Mouse (Mus musculus) cortical plate, adult 2 months (tissue): ENCODE results near the gene Slc22a20. TPM values are rescaled to one million over a fixed set of nuclear protein-coding genes. Genes with fewer than 3 reads are reported as not detected.

Experiments
- H3K27ac ChIP-seq: fragments of 200-500 bp; 2 replicates; pipeline ENCODE4 v1.5.1; 2012; ENCODE audit warnings: low read length, control low read depth, inconsistent platforms; ENCODE audit not compliant: insufficient read depth
- H3K4me1 ChIP-seq: fragments of 200-500 bp; 2 replicates; pipeline ENCODE4 v1.6.1; 2011; ENCODE audit warnings: low read length; ENCODE audit not compliant: control insufficient read depth, insufficient read depth
- H3K4me3 ChIP-seq: fragments of 200-500 bp; 2 replicates; pipeline ENCODE4 v1.5.1; 2011; ENCODE audit warnings: mild to moderate bottlenecking, low read length, control low read depth; ENCODE audit not compliant: insufficient read depth
- CTCF ChIP-seq: fragments of 200-500 bp; IDR thresholded peaks from 2 replicates; pipeline ENCODE4 v1.5.1; 2011; ENCODE audit warnings: mild to moderate bottlenecking, control low read depth, low read length; ENCODE audit not compliant: insufficient read depth; ENCODE audit errors: extremely low read depth
- POLR2A ChIP-seq: fragments of 200-500 bp; IDR thresholded peaks from 2 replicates; pipeline ENCODE4 v1.6.1; 2011; ENCODE audit warnings: mild to moderate bottlenecking, low read length, control low read depth; ENCODE audit not compliant: insufficient read depth; ENCODE audit errors: extremely low read depth
- polyA plus RNA-seq: library from polyadenylated mRNA; depleted of rRNA; stranded (reverse); fragments of >200 nt; gene quantifications from 2 replicates; pipeline ENCODE4 v1.2.3, GENCODE M21; 2012; rRNA removed

The Slc22a20 gene
- polyA plus RNA-seq, 1 experiment, result not detected

- TF ChIP-seq POLR2A, result no peak
- no peak for TF ChIP-seq CTCF
- Histone ChIP-seq H3K4me1 (peaks cover 2% of the 10 kb centered on the region; the same call in 1 of the 2 replicates), H3K27ac (no peak overlapping the region), H3K4me3 (no peak overlapping the region)
These were observed 64.2 kb downstream of the Slc22a20 start for GRCm38 (mm10) chr19:5921715-5922114.

Other genes with a start within 250 kb of the Slc22a20 start
- gene Ltbp3, start 245.2 kb downstream of the Slc22a20 start, polyA plus RNA-seq, result 54.2 and 54.9 TPM in 2 replicates
- gene Scyl1, start 214.7 kb downstream of the Slc22a20 start, polyA plus RNA-seq, result 120 and 124 TPM in 2 replicates
- gene Frmd8, start 110.9 kb downstream of the Slc22a20 start, polyA plus RNA-seq, result 17.1 and 22.1 TPM in 2 replicates
- gene Slc25a45, start 108.3 kb downstream of the Slc22a20 start, polyA plus RNA-seq, result 6.6 and 7.4 TPM in 2 replicates
- gene Tigd3, start 92.0 kb downstream of the Slc22a20 start, polyA plus RNA-seq, result 3.6 and 4.0 TPM in 2 replicates
- 96.2 and 99.0 TPM in 2 replicates for gene Dpf2, start 73.1 kb downstream of the Slc22a20 start, polyA plus RNA-seq
- gene Cdc42ep2, start 61.3 kb downstream of the Slc22a20 start, polyA plus RNA-seq, result 12.6 and 16.4 TPM in 2 replicates
- 11.7 and 12.9 TPM in 2 replicates for gene Pola2, start 21.9 kb downstream of the Slc22a20 start, polyA plus RNA-seq
- 18.5 and 20.1 TPM in 2 replicates for gene Capn1, start 29.8 kb upstream of the Slc22a20 start, polyA plus RNA-seq
- gene Syvn1, start 60.4 kb upstream of the Slc22a20 start, polyA plus RNA-seq, result 25.4 and 27.5 TPM in 2 replicates
- 41.4 and 44.4 TPM in 2 replicates for gene Mrpl49, start 71.6 kb upstream of the Slc22a20 start, polyA plus RNA-seq
- gene Fau, start 71.7 kb upstream of the Slc22a20 start, polyA plus RNA-seq, result 920 and 922 TPM in 2 replicates
- gene Znhit2, start 75.0 kb upstream of the Slc22a20 start, polyA plus RNA-seq, result 58.0 and 58.9 TPM in 2 replicates
- 59.3 and 60.1 TPM in 2 replicates for gene Tm7sf2, start 82.2 kb upstream of the Slc22a20 start, polyA plus RNA-seq
- gene Vps51, start 91.1 kb upstream of the Slc22a20 start, polyA plus RNA-seq, result 97.2 and 98.2 TPM in 2 replicates
- not detected in 2 replicates for gene Tmem262, start 93.9 kb upstream of the Slc22a20 start, polyA plus RNA-seq
- gene Gm28374, start 96.1 kb upstream of the Slc22a20 start, polyA plus RNA-seq, result 0.67 and 0.83 TPM in 2 replicates
- 81.1 and 83.9 TPM in 2 replicates for gene Zfpl1, start 98.8 kb upstream of the Slc22a20 start, polyA plus RNA-seq
- gene Cdca5, start 98.8 kb upstream of the Slc22a20 start, polyA plus RNA-seq, result 0.15 and 0.44 TPM in 2 replicates
- gene AC131692.1, start 108.3 kb upstream of the Slc22a20 start, polyA plus RNA-seq, result not detected in 2 replicates
- gene Naaladl1, start 119.6 kb upstream of the Slc22a20 start, polyA plus RNA-seq, result 0.13 and 0.21 TPM in 2 replicates
- 31.8 and 35.1 TPM in 2 replicates for gene Sac3d1, start 132.5 kb upstream of the Slc22a20 start, polyA plus RNA-seq
- gene Snx15, start 142.2 kb upstream of the Slc22a20 start, polyA plus RNA-seq, result 63.8 and 68.9 TPM in 2 replicates
- 0.50 and 0.57 TPM in 2 replicates for gene Batf2, start 154.8 kb upstream of the Slc22a20 start, polyA plus RNA-seq
- gene Arl2, start 155.4 kb upstream of the Slc22a20 start, polyA plus RNA-seq, result 123 and 135 TPM in 2 replicates
- gene Majin, start 198.2 kb upstream of the Slc22a20 start, polyA plus RNA-seq, result 0.09 and 0.23 TPM in 2 replicates
- 0.21 TPM in 1 of 2 replicates, not detected in the other for gene Gpha2, start 240.2 kb upstream of the Slc22a20 start, polyA plus RNA-seq
- 154 and 160 TPM in 2 replicates for gene Ppp2r5b, start 249.7 kb upstream of the Slc22a20 start, polyA plus RNA-seq